Mouse (Mus musculus) fibroblast of lung, adult 2 months (primary cell): Measurements from ENCODE around the gene Maml3.
A peak's percentile ranks its signal among the peaks of the same experiment; 100 is the strongest.

ENCODE experiments used
- DNase-seq: peaks from one replicate; pipeline ENCODE4 v3.0.0-alpha.2; 2011; ENCODE audit warnings: low read depth

Gene Maml3

GRCm38 (mm10) chr3:51778738-51779592 is 325.9 kb downstream of the Maml3 start:
- DNase-seq, result no peak

- no peak for DNase-seq
Measured at GRCm38 (mm10) chr3:51778179-51778578, 326.7 kb downstream of the Maml3 start.

- DNase-seq, result no peak
Measured at GRCm38 (mm10) chr3:51776018-51776611, 328.8 kb downstream of the Maml3 start.

GRCm38 (mm10) chr3:51773587-51773986 is 331.3 kb downstream of the Maml3 start:
- no peak for DNase-seq

GRCm38 (mm10) chr3:51771839-51772630 is 332.8 kb downstream of the Maml3 start:
- no peak for DNase-seq

- DNase-seq, result peak; percentile 33
Measured at GRCm38 (mm10) chr3:51769196-51769595, 335.7 kb downstream of the Maml3 start.

GRCm38 (mm10) chr3:51765220-51765923 is 339.5 kb downstream of the Maml3 start:
- no peak for DNase-seq

- no peak for DNase-seq
Measured at GRCm38 (mm10) chr3:51764175-51764574, 340.7 kb downstream of the Maml3 start.

- DNase-seq, result no peak
Measured at GRCm38 (mm10) chr3:51762900-51763299, 342.0 kb downstream of the Maml3 start.

- DNase-seq, result no peak
Measured at GRCm38 (mm10) chr3:51759534-51759933, 345.3 kb downstream of the Maml3 start.

- DNase-seq, result no peak
Measured at GRCm38 (mm10) chr3:51757032-51757431, 347.8 kb downstream of the Maml3 start.

GRCm38 (mm10) chr3:51756283-51756682 is 348.6 kb downstream of the Maml3 start:
- no peak for DNase-seq

GRCm38 (mm10) chr3:51753262-51753661 is 351.6 kb downstream of the Maml3 start:
- no peak for DNase-seq

- no peak for DNase-seq
Measured at GRCm38 (mm10) chr3:51751440-51751839, 353.4 kb downstream of the Maml3 start.

- DNase-seq, result no peak
Measured at GRCm38 (mm10) chr3:51749812-51750481, 354.9 kb downstream of the Maml3 start.

- DNase-seq, result no peak
Measured at GRCm38 (mm10) chr3:51749421-51749811, 355.5 kb downstream of the Maml3 start.

- no peak for DNase-seq
Measured at GRCm38 (mm10) chr3:51748436-51749376, 356.2 kb downstream of the Maml3 start.

GRCm38 (mm10) chr3:51746816-51747215 is 358.1 kb downstream of the Maml3 start:
- DNase-seq, result no peak

GRCm38 (mm10) chr3:51745162-51745561 is 359.7 kb downstream of the Maml3 start:
- DNase-seq, result no peak

- DNase-seq, result no peak
Measured at GRCm38 (mm10) chr3:51744339-51744759, 360.5 kb downstream of the Maml3 start.
